Mouse (Mus musculus) cerebellum, postnatal 25 days (tissue): Measurements from ENCODE around the gene Kmt5c.

ENCODE experiments used
- DNase-seq, 2 experiments: peaks; one replicate each; pipeline ENCODE4 v3.0.0; 2021; ENCODE audit warnings: mixed read lengths in 2 of 2

The Kmt5c gene

DNA sequence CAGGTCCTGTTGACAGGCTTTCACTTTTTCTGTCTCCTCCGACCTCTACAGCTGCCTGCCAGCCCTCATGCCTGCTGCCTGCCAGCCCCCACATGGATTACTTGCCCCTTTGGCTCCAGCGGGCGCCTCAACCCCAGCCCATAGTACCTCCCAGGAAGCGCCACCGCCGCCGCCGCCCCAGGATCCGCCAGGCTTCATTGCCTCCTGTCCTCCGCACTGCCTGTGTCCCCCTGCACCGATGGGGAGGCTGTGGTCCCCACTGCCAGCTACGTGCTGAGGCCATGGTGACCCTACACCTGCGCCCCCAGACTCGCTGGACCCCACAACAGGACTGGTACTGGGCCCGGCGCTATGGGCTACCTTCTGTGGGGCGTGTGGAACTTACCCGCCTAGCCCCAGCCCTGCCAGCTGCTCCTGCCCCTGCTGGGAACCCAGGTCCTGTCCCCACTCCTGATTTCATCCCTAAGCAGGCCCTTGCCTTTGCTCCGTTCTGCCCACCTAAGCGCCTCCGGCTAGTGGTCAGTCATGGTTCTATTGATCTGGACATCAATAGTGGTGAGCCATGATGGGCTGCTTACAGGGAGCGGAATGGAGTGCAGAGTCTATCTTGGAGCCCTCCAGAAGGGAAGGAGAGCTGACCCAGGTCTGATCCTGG is 6.5 kb downstream of the Kmt5c start:
- DNase-seq: no peak

DNA sequence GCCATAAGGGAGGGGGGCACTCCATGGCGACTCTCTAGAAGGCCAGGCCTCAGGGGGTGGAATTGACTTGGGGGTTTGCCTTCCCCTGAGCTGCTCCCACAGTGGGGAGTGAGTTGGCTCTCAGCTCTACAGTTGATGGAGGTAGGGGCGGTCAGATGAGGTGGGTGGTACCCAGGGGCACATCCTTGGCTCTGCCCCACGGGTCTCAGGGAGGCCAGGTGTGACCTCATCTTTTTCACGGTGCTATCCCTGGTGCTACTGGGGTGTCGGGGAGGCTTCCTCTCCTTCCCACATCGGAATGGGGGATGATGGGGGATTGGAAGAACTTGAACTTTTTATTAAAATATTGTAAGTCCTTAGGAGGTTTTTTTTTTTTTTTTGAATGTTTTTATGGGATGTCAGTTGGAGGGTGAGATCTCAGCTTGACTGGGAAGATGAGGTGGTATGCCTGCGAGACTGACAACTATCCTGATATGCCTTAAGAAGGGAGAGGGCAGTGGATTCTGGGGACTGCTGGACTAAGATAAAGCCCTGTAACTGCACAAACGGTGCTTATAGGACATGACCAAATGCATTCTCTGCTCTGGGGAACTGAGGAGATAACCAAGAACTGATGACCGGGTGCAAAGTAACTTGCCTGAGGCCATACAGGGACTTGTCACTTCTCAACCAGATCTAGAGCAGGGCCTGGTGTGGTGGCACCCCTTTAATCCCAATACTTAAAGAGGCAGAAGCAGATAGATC is 7.4 kb downstream of the Kmt5c start:
- DNase-seq: no peak

DNA sequence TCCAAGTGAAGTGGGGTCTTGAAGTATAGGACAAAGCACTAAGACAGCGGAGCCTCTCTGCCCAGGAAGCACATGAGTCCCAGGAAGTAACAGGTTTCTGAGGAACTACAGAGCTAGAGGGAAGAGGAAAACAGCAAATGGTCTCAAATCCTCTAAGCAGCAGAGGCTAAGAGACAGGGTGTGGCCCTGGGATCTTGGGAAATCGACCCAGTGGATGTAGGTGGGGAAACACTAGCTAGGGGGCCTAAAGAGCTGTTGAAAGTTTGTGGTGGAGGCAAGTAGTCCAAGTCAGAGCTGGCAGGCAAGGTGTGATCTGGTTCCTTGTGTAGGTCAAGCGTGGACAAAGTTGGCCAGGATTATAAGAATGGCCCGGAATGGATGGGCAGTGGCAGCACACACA is 8.4 kb downstream of the Kmt5c start:
- DNase-seq: no peak

DNA sequence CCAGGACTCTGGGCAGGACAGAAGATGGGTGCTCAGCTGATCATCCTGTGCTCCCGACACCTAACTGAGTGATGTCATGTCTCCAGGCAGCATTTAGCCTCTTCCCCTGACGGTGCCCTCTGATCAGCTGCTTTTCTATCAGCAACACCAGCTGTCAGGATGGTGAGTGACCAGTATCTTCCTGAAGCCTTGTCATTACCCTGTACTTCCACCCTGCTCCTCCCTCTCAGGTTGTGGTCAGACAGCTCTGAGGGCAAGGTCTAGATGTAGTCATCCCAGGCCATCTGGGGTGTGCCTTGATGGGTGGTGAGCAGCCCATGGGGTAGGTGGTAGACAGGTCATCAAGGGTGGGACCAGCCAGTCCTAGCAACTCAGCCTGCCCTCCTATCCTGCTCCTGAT is 9.3 kb downstream of the Kmt5c start:
- DNase-seq: no peak

DNA sequence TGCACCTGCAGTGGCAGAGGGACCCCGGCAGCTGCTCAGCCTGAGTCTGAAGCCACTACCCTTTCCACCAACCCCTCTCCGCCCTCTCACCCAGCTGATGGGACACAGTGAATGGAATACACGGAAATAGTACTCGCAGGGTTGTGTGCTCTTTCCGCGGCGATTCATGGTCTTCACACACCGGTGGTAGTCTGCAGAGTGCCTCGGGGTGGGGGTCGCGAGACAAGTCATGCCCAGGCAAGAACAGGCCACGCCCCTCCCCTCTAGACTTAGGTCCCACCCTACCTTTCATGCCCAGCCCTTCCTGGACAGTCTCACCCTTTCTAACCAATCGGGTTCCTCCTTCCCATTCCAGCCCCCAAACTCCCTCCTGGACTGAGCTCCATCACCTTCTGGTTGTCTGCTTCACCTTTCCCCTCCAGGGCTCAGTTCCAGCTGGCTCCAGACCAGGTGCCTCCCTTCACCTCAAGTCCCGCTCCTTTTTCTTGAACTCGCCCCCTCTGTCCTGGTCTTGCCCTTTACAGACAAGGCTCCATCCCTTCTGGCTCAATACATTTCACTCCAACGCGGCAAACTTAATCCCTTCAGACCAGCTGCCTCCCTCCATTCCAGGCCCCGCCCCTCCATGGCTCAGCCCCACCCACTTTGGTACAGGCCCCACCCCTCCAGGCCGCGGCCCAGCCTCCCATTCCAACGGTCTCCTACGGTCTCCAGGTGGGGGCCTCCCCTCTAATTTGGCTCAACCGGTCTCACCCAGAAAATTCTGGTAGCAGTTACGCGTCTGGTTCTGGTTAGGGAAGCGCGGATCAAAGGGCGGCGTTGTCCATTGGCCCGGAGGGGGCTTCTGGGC is 12.3 kb downstream of the Kmt5c start:
- DNase-seq: peak; percentile 26 to 45

DNA sequence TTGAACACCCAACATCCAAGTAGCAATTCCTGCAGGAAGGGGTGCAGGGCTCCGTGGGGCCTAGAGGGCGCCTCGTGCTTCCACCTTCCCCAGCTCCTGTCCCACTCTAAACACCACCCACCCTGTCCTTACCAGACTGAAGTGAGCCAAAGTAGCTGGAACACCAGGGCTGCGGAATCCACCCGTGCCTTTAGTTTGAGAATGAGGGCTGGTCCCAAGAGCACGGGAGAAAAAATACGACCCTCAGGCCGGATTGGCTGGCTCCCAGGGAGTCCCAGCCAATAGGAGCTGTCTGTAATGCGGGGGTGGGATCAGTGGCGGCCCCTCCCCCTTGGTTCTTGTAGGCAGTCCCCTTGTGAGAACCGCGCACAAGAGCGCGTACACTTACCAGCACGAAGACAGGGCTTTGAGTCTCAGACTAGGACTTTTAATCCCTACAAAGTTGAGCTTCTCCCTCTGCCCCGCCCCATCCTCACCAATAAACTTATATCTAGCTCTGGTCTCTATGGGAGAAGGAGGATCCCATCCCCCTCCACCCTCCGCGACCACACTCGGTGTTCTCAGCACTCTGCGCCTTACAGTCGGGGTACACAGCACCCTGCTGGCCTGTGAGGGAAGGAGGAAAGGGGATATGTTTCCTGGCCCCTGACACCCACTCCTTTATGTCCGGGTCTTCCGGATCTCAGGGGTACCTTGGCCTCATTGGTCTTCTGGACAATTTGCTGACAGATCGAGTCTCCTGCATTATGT is 13.1 kb downstream of the Kmt5c start, which contains the start of gene Cox6b2:
TSS of gene Cox6b2 (minus strand) at position 274 of the 750 bp plus-strand sequence.
- DNase-seq: peak; percentile 25 to 60

DNA sequence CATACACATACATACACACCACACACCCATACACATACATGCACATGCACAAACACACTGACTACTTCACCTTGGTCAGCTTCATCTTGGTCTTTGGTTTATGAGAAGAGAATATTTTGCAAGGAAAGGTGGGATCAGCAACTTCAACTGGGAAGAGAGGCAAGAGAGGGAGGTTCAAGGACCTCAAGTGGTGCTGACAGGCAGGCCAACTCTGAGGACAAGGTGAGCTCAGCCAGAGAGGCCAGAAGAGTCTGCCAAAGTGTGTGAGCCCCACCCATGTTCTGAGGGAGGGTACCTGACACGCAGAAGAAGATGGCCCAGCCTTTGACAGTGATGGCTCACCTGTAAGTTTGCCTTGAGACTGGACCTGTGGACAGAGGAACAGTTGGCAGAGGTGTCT is 19.8 kb downstream of the Kmt5c start:
- no peak for DNase-seq

DNA sequence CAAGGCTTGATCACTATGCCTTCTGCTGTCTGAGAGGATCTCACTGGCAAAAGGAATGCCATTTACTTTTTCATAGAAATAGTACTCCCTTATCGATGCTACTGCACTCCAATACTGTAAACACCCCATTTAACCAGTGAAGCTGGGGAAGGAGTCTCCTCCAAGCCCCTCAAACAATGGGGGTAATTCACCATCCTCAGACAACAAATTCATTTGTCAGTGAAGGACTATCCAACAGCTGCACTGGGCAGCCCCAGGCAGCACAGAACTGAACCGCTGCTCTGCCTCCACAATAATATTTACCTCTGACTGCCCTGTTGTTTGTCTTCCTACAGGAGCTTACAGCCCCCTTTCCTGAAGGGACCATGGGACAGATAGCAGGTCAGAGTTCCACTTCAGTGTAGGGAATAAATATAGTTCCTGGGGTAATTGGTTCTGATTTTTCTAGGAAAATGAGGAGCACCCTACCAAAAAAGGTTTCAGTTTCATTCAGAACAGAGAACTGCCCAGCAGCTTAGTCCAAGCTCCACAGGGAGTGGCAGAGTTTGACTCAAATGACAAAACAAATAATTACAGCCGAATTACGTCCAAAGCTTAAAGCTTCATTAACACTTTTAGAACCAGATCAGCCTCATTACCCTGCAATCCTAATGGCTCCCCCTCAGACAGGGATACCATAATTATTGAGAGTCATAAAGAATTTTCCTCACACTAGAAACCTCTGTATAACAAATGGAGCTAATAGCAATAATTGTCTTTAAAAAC is 25.2 kb downstream of the Kmt5c start:
- DNase-seq: no peak

DNA sequence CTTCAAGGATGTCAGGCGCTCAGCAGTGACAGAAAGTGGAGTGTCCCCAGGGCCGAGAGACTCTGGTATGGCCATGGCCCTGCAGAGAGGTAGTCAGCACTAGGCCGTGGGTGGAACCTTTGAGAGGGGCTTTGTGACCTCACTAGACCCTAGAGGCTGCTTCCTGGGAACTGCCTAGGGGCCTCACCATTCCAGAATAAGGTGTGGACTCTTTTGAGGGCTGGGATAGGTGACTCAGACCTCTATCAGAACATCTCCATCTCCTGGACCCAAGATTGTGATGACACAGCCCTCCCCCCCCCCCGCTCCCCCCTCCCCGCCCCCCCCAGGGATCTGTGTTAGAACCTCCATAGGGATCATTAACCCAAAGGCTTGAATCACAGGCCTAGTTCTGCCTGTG is 31.3 kb downstream of the Kmt5c start, which contains the start of gene Fam71e2:
TSS of gene Fam71e2 (minus strand) at position 101 of the 400 bp plus-strand sequence.
- no peak for DNase-seq

DNA sequence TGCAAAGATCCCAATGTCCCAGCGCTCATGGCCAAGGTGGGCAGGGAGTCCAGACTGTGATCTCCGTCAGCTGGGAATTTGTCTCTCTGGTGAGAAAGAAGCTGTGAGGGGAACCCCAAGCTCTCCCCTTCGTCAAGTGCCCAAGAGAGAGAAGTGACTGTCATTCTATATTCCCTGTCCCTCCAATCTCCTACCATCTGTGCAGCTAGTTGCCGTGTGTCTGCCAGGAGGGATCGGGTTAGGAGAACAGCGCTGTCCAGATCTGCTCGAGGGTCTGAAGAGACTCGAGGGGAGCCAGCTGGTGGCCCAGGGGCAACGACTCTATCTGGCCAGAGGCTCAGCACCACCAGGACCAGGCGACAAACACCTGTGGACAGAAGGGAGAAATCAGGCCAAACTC is 36.2 kb downstream of the Kmt5c start:
- no peak for DNase-seq

DNA sequence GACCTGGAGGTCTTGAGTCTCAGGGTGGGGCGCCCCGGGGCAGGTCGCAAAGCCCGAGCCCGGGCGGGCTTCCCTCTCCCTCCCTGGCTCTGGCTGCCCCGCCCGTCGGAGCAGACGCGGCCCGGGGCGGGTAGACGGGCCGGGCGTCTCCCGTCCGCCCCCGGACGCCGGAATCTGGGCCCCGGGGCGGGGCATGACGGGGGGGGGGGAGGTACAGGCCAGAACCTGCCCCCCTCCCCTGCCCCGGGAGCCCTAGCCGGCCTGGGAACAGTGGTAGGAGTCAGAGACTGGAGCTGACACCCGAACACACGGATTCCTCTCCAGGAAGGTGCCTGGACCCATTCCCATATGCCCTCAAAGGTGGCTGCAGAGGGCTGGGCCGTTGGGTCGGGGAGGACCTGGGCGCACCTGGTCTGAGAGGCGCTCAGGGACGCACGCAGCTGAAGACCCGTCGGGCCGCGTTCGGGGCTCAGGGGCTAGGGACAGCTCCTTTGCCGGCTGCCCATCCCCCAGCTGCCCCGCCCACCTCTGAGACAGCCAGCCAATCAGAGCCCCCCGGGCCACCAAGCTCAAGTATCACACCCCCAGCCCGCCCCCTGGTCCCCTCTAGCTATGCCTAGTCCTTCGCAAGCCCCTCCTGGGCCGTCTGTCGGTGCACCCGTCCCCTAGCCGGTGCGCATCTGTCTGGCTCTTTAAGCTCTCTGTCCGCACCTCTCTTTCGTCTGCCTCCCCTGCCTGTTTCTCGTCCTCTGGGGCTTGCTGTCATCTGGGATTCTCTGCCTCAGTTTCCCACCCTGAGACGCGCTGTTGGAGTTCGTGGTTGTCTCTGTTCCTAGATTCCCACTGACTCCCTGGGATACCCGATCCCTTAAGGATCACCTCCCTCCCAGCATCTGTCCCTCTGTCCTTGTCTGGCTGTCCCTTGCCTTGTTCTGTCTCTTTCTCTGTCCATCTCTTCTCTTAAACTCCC is 37.2 kb downstream of the Kmt5c start:
- peak in 1 of 2 experiments; percentile 46 for DNase-seq

DNA sequence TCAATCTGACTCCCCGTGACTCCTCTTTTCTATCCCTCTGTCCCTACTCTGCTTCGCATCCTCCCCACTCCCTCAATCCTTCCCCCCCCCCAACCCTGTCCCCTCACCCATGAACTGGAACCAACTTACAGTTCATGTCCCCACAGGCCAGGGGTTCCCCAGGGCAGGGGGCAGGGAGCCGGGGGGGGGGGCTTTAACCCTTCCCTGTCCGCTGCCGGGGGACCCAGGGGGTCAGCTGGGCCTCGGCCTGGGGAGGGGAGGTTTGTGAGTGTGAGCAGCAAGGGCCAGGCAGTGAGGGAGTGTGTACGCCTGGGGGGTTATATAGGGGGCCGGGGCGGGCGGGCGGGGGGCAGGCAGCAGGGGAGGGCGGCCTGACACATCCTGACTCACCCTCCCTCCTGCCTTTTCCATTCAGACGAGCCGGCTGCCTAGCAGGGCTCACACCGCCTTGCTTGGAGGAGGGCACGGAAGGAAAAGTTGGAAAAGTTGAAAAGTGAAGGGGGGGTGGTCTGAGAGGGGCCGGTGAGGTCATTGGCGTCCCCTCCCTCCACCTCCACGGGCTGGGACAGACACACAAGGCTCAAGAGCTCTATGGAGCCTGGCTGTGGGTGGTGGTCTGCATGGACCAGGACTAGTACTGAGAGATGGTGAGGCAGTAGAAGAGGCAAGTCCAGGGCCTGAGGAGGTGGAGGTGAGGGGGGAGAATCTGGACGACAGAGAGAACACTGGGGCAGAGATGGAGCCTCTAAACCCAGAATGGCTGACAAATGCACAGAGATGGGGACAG is 38.1 kb downstream of the Kmt5c start:
- no peak for DNase-seq

DNA sequence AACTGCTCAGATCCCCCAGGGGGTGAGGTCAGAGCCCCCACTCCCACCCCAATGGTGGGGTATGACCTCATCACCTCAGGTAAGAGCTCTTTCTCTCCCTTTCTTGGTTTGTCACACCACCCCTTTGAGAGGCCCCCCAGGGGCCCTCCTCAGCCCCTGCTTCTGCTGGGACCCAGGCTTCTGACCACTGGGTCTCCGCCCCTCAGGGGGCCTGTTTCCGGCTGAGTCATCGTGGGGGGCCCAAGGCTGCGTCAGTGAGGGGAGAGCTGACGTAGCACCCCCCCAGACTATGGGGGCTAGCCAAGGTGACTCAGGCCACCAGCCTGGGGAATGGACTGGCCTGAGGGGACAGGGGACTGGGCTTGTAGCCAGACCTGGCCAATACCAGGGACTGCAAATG is 40.0 kb downstream of the Kmt5c start:
- DNase-seq: no peak

DNA sequence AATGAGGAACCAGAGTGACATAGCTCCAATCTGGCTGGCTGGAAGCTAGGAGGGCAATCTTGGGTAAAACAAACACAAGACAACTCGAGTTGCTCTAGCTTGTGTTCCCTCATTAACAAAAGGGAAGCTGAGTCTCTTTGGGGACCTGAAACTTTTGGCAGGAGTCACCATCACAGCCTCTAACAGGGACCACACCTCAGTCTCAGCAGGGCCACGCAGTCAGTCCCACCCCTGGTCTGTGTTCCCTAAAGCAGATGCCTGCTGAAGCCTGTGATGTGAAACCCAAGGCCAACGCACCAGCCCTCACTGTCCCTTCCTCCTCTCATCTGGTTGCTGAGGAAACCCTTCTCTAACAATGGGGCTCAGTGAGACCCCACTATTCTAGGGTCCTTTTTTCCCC is 42.2 kb downstream of the Kmt5c start:
- DNase-seq: no peak

DNA sequence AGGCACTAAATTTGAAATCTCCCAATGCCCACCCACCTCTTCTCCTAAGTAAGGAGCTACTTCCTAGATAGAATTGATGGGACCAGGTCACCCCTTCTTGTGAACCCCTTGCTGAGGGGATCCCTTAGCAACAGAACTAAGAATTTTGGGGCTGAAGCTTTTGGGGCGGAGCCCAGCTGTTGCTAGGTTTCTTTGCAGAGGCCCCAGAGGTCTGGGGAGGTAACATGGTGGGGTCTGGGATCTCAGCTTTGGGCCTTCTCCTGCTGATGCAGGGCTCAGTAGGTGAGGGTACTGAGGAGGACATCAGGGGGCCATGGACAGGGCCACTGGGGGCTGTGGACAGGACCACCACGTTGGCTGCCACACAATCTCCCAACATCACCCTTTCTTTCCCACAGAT is 42.8 kb downstream of the Kmt5c start, which contains the start of the genes Il11 and Tmem190:
TSS of gene Il11 (minus strand) at position 101 of the 400 bp plus-strand sequence.
TSS of gene Tmem190 (plus strand) at position 179 of the 400 bp plus-strand sequence.
- no peak for DNase-seq

DNA sequence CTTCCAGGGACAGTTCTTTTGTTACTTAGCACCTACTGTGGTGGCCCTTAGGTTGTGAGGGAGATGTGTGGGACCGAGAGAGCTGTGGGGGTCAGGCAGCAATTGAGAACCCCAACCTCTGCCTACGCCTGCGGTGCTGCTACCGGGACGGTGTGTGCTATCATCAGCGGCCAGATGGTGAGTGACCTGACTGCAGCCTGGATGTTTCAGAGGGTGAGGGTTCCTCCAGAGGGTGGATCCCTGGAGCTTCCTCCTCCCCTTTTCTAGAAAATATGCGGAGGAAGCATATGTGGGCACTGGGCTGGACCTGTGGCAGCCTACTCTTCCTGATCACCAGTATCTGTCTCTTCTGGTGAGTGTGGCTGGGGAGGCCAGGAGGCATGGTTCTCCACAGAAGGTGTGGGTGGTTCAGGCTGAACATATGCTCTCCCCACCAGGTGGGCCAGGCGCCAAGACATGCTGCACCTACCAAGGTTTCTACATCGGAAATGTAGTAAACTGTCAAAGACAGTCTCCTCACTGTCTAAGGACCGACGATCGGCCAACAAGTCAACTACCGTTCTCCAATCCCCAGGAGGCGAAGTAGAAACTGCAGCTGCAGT is 43.9 kb downstream of the Kmt5c start:
- DNase-seq: peak; percentile 80 to 87

DNA sequence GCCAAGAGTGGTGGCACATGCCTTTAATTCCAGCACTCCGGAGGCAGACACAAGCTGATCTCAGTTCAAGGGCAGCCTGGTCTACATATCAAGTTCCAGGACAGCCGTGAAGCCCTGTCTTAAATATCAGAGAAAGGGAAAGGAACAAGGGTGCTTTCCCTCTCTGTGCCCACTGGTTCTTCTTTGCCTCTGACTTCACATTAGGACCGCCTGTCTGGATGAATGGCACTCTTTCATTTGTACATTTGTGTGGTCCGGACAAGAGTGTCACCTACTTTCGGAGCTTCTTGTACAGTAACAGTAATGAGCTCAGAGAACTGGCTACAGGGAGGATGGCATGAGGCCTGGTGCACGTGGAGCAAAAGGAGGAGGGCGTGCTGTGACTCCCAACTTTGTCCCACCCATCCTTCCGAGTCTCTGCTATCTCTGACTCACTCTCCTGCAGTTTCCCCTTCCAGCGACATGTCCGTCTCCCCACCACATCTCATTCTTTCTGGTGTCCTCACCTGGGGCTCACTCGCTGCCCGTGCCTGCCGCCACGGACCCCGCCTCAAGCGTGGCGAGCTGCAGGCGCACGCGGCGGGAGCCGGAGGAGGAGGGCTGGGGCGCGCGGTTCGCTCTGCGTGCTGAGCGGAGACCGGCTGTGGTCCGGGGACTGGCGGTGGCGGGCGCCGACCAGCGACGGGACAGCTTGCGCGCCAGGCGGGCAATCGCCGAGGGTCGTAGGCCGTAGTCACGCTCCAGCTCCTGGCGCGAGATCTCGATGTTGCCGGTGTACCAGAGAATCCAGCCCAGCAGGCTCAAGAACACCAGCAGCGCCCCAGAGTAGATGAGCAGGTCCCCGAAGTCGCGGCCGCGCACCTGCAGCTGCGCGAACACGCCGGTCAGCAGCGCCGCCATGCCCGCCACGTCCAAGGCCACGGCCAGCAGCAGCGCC is 48.9 kb downstream of the Kmt5c start:
- peak; percentile 82 to 83 for DNase-seq

DNA sequence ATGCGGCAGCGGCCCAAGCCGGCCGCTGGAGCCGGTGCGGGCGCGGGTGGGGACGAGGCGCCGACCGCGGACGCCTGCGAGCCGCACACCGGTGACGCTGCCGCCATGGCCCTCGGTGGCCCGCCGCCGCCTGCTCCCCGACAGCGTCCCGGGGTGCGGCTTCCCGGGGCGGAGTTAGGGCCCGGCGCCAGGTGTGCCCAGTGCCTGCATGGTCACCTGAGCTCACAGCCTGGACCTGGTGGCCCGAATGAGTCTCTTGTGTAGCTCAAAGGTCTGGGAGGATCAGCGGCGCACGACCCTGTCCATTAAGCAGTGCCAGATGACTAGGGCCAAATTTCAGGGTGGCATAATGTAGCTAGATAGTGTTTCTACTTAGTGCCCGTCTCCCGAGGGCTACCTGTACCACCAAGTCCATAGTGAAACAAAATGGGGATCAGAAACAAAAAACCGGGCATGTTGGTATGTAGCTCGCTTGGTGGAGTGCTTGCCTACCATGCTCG is 49.6 kb downstream of the Kmt5c start, which contains the start of gene Tmem238:
TSS of gene Tmem238 (minus strand) at position 221 of the 500 bp plus-strand sequence.
- DNase-seq: peak in 1 of 2 experiments; percentile 87
